Mouse (Mus musculus) olfactory bulb, adult 2 months (tissue): ENCODE measurements around the gene Heatr4.
"Not testable (repeated sequence)": the region's sequence is repeated elsewhere in the genome, so short reads cannot be mapped to it uniquely, and the experiment has no call there.

Experiments
- CTCF ChIP-seq: fragments of 200-500 bp; IDR thresholded peaks from 2 replicates; pipeline ENCODE4 v1.5.1; 2012; ENCODE audit warnings: low read depth, mild to moderate bottlenecking, low read length, moderate library complexity; ENCODE audit not compliant: insufficient read depth
- POLR2A ChIP-seq: fragments of 200-500 bp; IDR thresholded peaks from 2 replicates; pipeline ENCODE4 v1.6.1; 2012; ENCODE audit warnings: mild to moderate bottlenecking, low read depth, low read length, moderate library complexity; ENCODE audit not compliant: insufficient read depth

- not testable (repeated sequence) for TF ChIP-seq POLR2A, CTCF
These were observed 46.1 kb downstream of the Heatr4 start for GRCm38 (mm10) chr12:83938592-83938991.
